Mouse (Mus musculus): Measurements from ENCODE around the gene Ap1s1.

Ap1s1 gene

GRCm38 (mm10) chr5:137054873-137055272, 8.9 kb upstream of the Ap1s1 start:
- Histone ChIP-seq H3K4me3 (replicated peaks; ENCODE audit: low read length) (no peak overlapping the region), H3K9me3 (ENCODE audit: low read length) (no peaks in the 10 kb centered on the region), H3K36me3 (ENCODE audit: insufficient read depth, low read length) (no peaks in the 10 kb centered on the region)

GRCm38 (mm10) chr5:137054299-137054698, 8.4 kb upstream of the Ap1s1 start:
- no peaks in the 10 kb centered on the region for H3K36me3 ChIP-seq (ENCODE audit: insufficient read depth, low read length)
- no peaks in the 10 kb centered on the region for H3K27me3 ChIP-seq (ENCODE audit: insufficient read depth, low read length)
- no peaks in the 10 kb centered on the region for H3K9me3 ChIP-seq (ENCODE audit: low read length)
- H3K4me3 ChIP-seq (replicated peaks; ENCODE audit: low read length): no peak overlapping the region
- H3K4me1 ChIP-seq (replicated peaks; ENCODE audit: low read depth, low read length): peaks cover 36% of the 10 kb centered on the region
- TF ChIP-seq NANOG (IDR thresholded peaks at IDR 0.05; ENCODE audit: borderline replicate concordance, low read length): no peak

More at GRCm38 (mm10) chr5:137054873-137055272, 8.9 kb upstream of the Ap1s1 start:
- peaks cover 38% of the 10 kb centered on the region for H3K4me1 ChIP-seq (replicated peaks; ENCODE audit: low read depth, low read length)
- no peaks in the 10 kb centered on the region for H3K27me3 ChIP-seq (ENCODE audit: insufficient read depth, low read length)
- TF ChIP-seq CTCF (conservative IDR thresholded peaks at IDR 0.05; ENCODE audit: low read length) (no peak), NANOG (IDR thresholded peaks at IDR 0.05; ENCODE audit: borderline replicate concordance, low read length) (no peak), POU5F1 (IDR thresholded peaks at IDR 0.05; ENCODE audit: borderline replicate concordance, low read length) (no peak)

GRCm38 (mm10) chr5:137051914-137052505, 6.1 kb upstream of the Ap1s1 start:
- Histone ChIP-seq H3K4me3 (replicated peaks; ENCODE audit: low read length) (no peak overlapping the region), H3K27me3 (ENCODE audit: insufficient read depth, low read length) (no peaks in the 10 kb centered on the region), H3K36me3 (ENCODE audit: insufficient read depth, low read length) (no peaks in the 10 kb centered on the region), H3K9me3 (ENCODE audit: low read length) (no peaks in the 10 kb centered on the region), H3K4me1 (replicated peaks; ENCODE audit: low read depth, low read length) (peaks cover 54% of the 10 kb centered on the region)
- TF ChIP-seq NANOG (IDR thresholded peaks at IDR 0.05; ENCODE audit: borderline replicate concordance, low read length) (no peak), POU5F1 (IDR thresholded peaks at IDR 0.05; ENCODE audit: borderline replicate concordance, low read length) (no peak), CTCF (conservative IDR thresholded peaks at IDR 0.05; ENCODE audit: low read length) (no peak)

- TF ChIP-seq POU5F1 (IDR thresholded peaks at IDR 0.05; ENCODE audit: borderline replicate concordance, low read length) (no peak), CTCF (conservative IDR thresholded peaks at IDR 0.05; ENCODE audit: low read length) (no peak), NANOG (IDR thresholded peaks at IDR 0.05; ENCODE audit: borderline replicate concordance, low read length) (no peak)
- Histone ChIP-seq H3K4me1 (replicated peaks; ENCODE audit: low read depth, low read length) (peaks cover 63% of the 10 kb centered on the region), H3K36me3 (ENCODE audit: insufficient read depth, low read length) (no peaks in the 10 kb centered on the region), H3K27me3 (ENCODE audit: insufficient read depth, low read length) (no peaks in the 10 kb centered on the region), H3K4me3 (replicated peaks; ENCODE audit: low read length) (no peak overlapping the region), H3K9me3 (ENCODE audit: low read length) (no peaks in the 10 kb centered on the region)
These were observed 5.2 kb upstream of the Ap1s1 start for GRCm38 (mm10) chr5:137051125-137051524.

- peaks cover 9% of the 10 kb centered on the region for H3K36me3 ChIP-seq (ENCODE audit: insufficient read depth, low read length)
- no peaks in the 10 kb centered on the region for H3K9me3 ChIP-seq (ENCODE audit: low read length)
- no peak for TF ChIP-seq CTCF (conservative IDR thresholded peaks at IDR 0.05; ENCODE audit: low read length)
- no peak for TF ChIP-seq NANOG (IDR thresholded peaks at IDR 0.05; ENCODE audit: borderline replicate concordance, low read length)
- no peak for TF ChIP-seq POU5F1 (IDR thresholded peaks at IDR 0.05; ENCODE audit: borderline replicate concordance, low read length)
- H3K4me1 ChIP-seq (replicated peaks; ENCODE audit: low read depth, low read length): peaks cover 61% of the 10 kb centered on the region
- no peak overlapping the region for H3K4me3 ChIP-seq (replicated peaks; ENCODE audit: low read length)
- H3K27me3 ChIP-seq (ENCODE audit: insufficient read depth, low read length): no peaks in the 10 kb centered on the region
These were observed 1.1 kb upstream of the Ap1s1 start for GRCm38 (mm10) chr5:137046991-137047390.

GRCm38 (mm10) chr5:137046324-137046718, 386 bp upstream of the Ap1s1 start:
- TF ChIP-seq CTCF (conservative IDR thresholded peaks at IDR 0.05; ENCODE audit: low read length) (no peak), NANOG (IDR thresholded peaks at IDR 0.05; ENCODE audit: borderline replicate concordance, low read length) (no peak; the same call in 1 of the 2 replicates), POU5F1 (IDR thresholded peaks at IDR 0.05; ENCODE audit: borderline replicate concordance, low read length) (no peak)
- H3K9me3 ChIP-seq (ENCODE audit: low read length): no peaks in the 10 kb centered on the region
- peaks cover 16% of the 10 kb centered on the region for H3K36me3 ChIP-seq (ENCODE audit: insufficient read depth, low read length)
- no peaks in the 10 kb centered on the region for H3K27me3 ChIP-seq (ENCODE audit: insufficient read depth, low read length)
- H3K4me1 ChIP-seq (replicated peaks; ENCODE audit: low read depth, low read length): peaks cover 62% of the 10 kb centered on the region
- H3K4me3 ChIP-seq (replicated peaks; ENCODE audit: low read length): no peak overlapping the region

GRCm38 (mm10) chr5:137043997-137044396, 1.9 kb downstream of the Ap1s1 start:
- peaks cover 65% of the 10 kb centered on the region for H3K4me1 ChIP-seq (replicated peaks; ENCODE audit: low read depth, low read length)
- no peaks in the 10 kb centered on the region for H3K9me3 ChIP-seq (ENCODE audit: low read length)
- H3K36me3 ChIP-seq (ENCODE audit: insufficient read depth, low read length): peaks cover 28% of the 10 kb centered on the region
- H3K4me3 ChIP-seq (replicated peaks; ENCODE audit: low read length): no peak overlapping the region
- H3K27me3 ChIP-seq (ENCODE audit: insufficient read depth, low read length): no peaks in the 10 kb centered on the region
- TF ChIP-seq POU5F1 (IDR thresholded peaks at IDR 0.05; ENCODE audit: borderline replicate concordance, low read length): no peak
- no peak for TF ChIP-seq CTCF (conservative IDR thresholded peaks at IDR 0.05; ENCODE audit: low read length)
- no peak for TF ChIP-seq NANOG (IDR thresholded peaks at IDR 0.05; ENCODE audit: borderline replicate concordance, low read length)

- peaks cover 50% of the 10 kb centered on the region for H3K36me3 ChIP-seq (ENCODE audit: insufficient read depth, low read length)
- TF ChIP-seq CTCF (conservative IDR thresholded peaks at IDR 0.05; ENCODE audit: low read length) (no peak), POU5F1 (IDR thresholded peaks at IDR 0.05; ENCODE audit: borderline replicate concordance, low read length) (no peak), NANOG (IDR thresholded peaks at IDR 0.05; ENCODE audit: borderline replicate concordance, low read length) (no peak)
These were observed 4.5 kb downstream of the Ap1s1 start for GRCm38 (mm10) chr5:137041442-137041841.

GRCm38 (mm10) chr5:137039453-137039852, 6.5 kb downstream of the Ap1s1 start:
- peaks cover 47% of the 10 kb centered on the region for H3K4me1 ChIP-seq (replicated peaks; ENCODE audit: low read depth, low read length)
- H3K27me3 ChIP-seq (ENCODE audit: insufficient read depth, low read length): 0 out of 2 replicates have a peak, but pooled peaks cover under 1% of the 10 kb centered on the region
- peaks cover 60% of the 10 kb centered on the region for H3K36me3 ChIP-seq (ENCODE audit: insufficient read depth, low read length)
- no peaks in the 10 kb centered on the region for H3K9me3 ChIP-seq (ENCODE audit: low read length)
- no peak overlapping the region for H3K4me3 ChIP-seq (replicated peaks; ENCODE audit: low read length)
- TF ChIP-seq NANOG (IDR thresholded peaks at IDR 0.05; ENCODE audit: borderline replicate concordance, low read length) (no peak), POU5F1 (IDR thresholded peaks at IDR 0.05; ENCODE audit: borderline replicate concordance, low read length) (no peak), CTCF (conservative IDR thresholded peaks at IDR 0.05; ENCODE audit: low read length) (no peak)

More at GRCm38 (mm10) chr5:137041442-137041841, 4.5 kb downstream of the Ap1s1 start:
- H3K4me3 ChIP-seq (replicated peaks; ENCODE audit: low read length): no peak overlapping the region
- no peaks in the 10 kb centered on the region for H3K9me3 ChIP-seq (ENCODE audit: low read length)
- peaks cover 58% of the 10 kb centered on the region for H3K4me1 ChIP-seq (replicated peaks; ENCODE audit: low read depth, low read length)
- H3K27me3 ChIP-seq (ENCODE audit: insufficient read depth, low read length): no peaks in the 10 kb centered on the region
